Mouse (Mus musculus): ENCODE measurements around the gene 1700003F12Rik.

Gene 1700003F12Rik

GRCm38 (mm10) chr2:154580586-154580985 lies 33.7 kb downstream of the 1700003F12Rik start:
- no peak for DNase-seq

- DNase-seq = no peak
Measured at GRCm38 (mm10) chr2:154581421-154581820, 34.5 kb downstream of the 1700003F12Rik start.

GRCm38 (mm10) chr2:154583906-154584872 lies 37.3 kb downstream of the 1700003F12Rik start:
- DNase-seq = no peak

- peak; percentile 18 for DNase-seq
Measured at GRCm38 (mm10) chr2:154584931-154585601, 38.2 kb downstream of the 1700003F12Rik start.

GRCm38 (mm10) chr2:154586405-154586804 lies 39.5 kb downstream of the 1700003F12Rik start:
- DNase-seq = peak; percentile 32

- no peak for DNase-seq
Measured at GRCm38 (mm10) chr2:154589051-154589450, 42.2 kb downstream of the 1700003F12Rik start.

GRCm38 (mm10) chr2:154591239-154591638 lies 44.4 kb downstream of the 1700003F12Rik start:
- no peak for DNase-seq

GRCm38 (mm10) chr2:154593025-154593424 lies 46.1 kb downstream of the 1700003F12Rik start:
- no peak for DNase-seq

GRCm38 (mm10) chr2:154595775-154596174 lies 48.9 kb downstream of the 1700003F12Rik start:
- peak; percentile 29 for DNase-seq

GRCm38 (mm10) chr2:154597399-154597798 lies 50.5 kb downstream of the 1700003F12Rik start:
- no peak for DNase-seq

Data from kidney, postnatal 14 days (tissue).